Comparison of ENCODE assay signal across 8 mouse cellular contexts in the genomic region with DNA sequence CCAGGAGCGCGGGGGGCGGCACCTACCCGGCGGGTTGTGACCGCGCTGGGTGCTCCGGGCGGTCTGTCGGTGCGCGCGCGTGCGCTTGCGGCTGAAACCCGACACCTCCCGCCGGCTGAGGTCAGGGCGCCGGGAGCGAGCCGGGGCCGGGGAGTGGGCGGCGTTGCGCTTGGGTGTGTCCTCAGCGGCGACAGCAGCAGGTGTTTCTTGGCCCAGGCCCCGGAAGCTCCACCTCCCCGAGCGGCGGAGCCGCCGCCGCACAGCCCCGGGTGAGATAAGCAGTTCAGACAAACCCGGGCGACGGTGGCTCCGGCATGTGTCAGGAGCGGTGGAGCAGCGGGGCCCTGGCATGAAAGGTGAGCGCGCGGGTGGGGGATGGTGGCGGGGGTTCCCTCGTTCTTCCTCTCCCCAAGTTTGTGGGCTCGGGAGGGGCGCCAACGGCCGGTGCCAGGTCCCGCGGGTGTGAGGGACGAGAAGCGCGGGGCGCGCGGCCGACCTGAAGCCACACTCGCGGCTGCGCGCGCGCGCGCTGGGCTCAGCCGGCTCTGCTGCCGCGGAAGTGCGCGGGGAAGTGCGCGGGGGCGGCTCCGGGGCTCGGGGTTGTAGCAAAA. TPM values are rescaled to one million over a fixed set of nuclear protein-coding genes. Genes with fewer than 3 reads are reported as not detected.
DNase-seq lines count a peak whose midpoint lies in the region; ATAC-seq and TF ChIP-seq lines count a peak whose summit lies in the region.

No protein-coding gene starts in this region.

- under 1% methylated on average over 79 of the region's 79 CpGs for WGBS in bone marrow, adult 2 months

- peaks cover 21% of the 10 kb centered on the region for H3K36me3 ChIP-seq in E14TG2a.4 (ENCODE audit: insufficient read depth, low read length)

- H3K4me3 ChIP-seq in E14TG2a.4 (replicated peaks; ENCODE audit: low read length): peak overlapping the region; percentile 88
- peak overlapping the region; percentile 70 for H3K4me3 ChIP-seq in bone marrow, adult 2 months (replicated peaks; ENCODE audit: control insufficient read depth, low read depth, low read length)

- peak; percentile 88 to 93 for DNase-seq in heart, postnatal 10 days
- DNase-seq in kidney, postnatal 36 days: peak; percentile 90
- peak; percentile 91 for DNase-seq in lung, postnatal 25 days (ENCODE audit: low spot score)
- peak; percentile 59 for DNase-seq in retina, adult 2 months (ENCODE audit: low read depth, low spot score)
- peak; percentile 90 to 95 for DNase-seq in thymus, postnatal 36 days

- no peak for TF ChIP-seq CTCF in E14TG2a.4 (conservative IDR thresholded peaks at IDR 0.05; ENCODE audit: low read length)
- TF ChIP-seq CTCF in bone marrow, adult 2 months (IDR thresholded peaks at IDR 0.05; ENCODE audit: control insufficient read depth, insufficient read depth, low read length): no peak

- peak overlapping the region; percentile 96 for H3K27ac ChIP-seq in bone marrow, adult 2 months (ENCODE audit: control insufficient read depth, insufficient read depth, low read depth, low read length, poor library complexity)

- ATAC-seq in erythroblast, adult 5-6 weeks (replicated peaks; ENCODE audit: low FRiP score, poor library complexity, severe bottlenecking): peak; percentile 65

- H3K4me1 ChIP-seq in E14TG2a.4 (replicated peaks; ENCODE audit: low read depth, low read length): peaks cover 70% of the 10 kb centered on the region
- peaks cover 11% of the 10 kb centered on the region for H3K4me1 ChIP-seq in bone marrow, adult 2 months (ENCODE audit: control insufficient read depth, insufficient read depth, low read length)

- H3K9me3 ChIP-seq in E14TG2a.4 (ENCODE audit: low read length): no peaks in the 10 kb centered on the region

- intact Hi-C loops in heart, postnatal 10 days (cut with DNase I): no loop called here

- TF ChIP-seq POLR2A in bone marrow, adult 2 months (IDR thresholded peaks at IDR 0.05; ENCODE audit: borderline replicate concordance, control insufficient read depth, low read depth, low read length): peak; percentile 58; the same call in 1 of the 2 replicates

- no peaks in the 10 kb centered on the region for H3K27me3 ChIP-seq in E14TG2a.4 (ENCODE audit: insufficient read depth, low read length)

RNA-seq across cellular contexts. Expression of a gene that starts 51.8 kb away (rescaled TPM):
- 14.7 and 20.0 TPM in 2 replicates for polyA plus RNA-seq in bone marrow, adult 2 months (2011; ENCODE audit: insufficient read depth, insufficient read length, low replicate concordance, missing spikeins)
- 13.3 and 32.0 TPM in 2 replicates for total RNA-seq in erythroblast, adult 5-6 weeks (2015; ENCODE audit: low replicate concordance)
- 4.3 and 14.3 TPM in 2 replicates for total RNA-seq in erythroblast, adult 5-6 weeks (2017; ENCODE audit: low replicate concordance)
- 10 to 100 TPM; 14.6 to 15.2 TPM for total RNA-seq in heart, postnatal 10 days (2021)

Comparison
In these comparisons a context has a peak if more than half of its experiments do, and no peak if none do; other contexts are left out.
1. Peak in every context shown above with its lines: DNase-seq, ATAC-seq, H3K4me3 ChIP-seq and H3K27ac ChIP-seq.